Mouse (Mus musculus) C2C12 (cell line): ENCODE measurements around the gene Jak3.
"Not testable (repeated sequence)": the region's sequence is repeated elsewhere in the genome, so short reads cannot be mapped to it uniquely, and the experiment has no call there.

Experiments used
- CEBPB ChIP-seq: IDR thresholded peaks from one replicate; pipeline ENCODE4 v1.6.1; 2011; ENCODE audit warnings: low read depth, mild to moderate bottlenecking, control low read depth, moderate library complexity
- CTCF ChIP-seq: IDR thresholded peaks from one replicate; pipeline ENCODE4 v1.5.1; 2011; ENCODE audit not compliant: control insufficient read depth, insufficient read depth, insufficient read length
- FOSL1 ChIP-seq: IDR thresholded peaks from one replicate; pipeline ENCODE4 v1.8.0; 2011; ENCODE audit warnings: mild to moderate bottlenecking, low read length; ENCODE audit not compliant: poor library complexity, insufficient read depth, severe bottlenecking
- MAX ChIP-seq: IDR thresholded peaks from one replicate; pipeline ENCODE4 v1.6.1; 2011; ENCODE audit warnings: mild to moderate bottlenecking, control low read depth
- MYOD1 ChIP-seq: IDR thresholded peaks from one replicate; pipeline ENCODE4 v1.6.1; 2011; ENCODE audit warnings: low read depth; ENCODE audit not compliant: control insufficient read depth, insufficient read length

DNA sequence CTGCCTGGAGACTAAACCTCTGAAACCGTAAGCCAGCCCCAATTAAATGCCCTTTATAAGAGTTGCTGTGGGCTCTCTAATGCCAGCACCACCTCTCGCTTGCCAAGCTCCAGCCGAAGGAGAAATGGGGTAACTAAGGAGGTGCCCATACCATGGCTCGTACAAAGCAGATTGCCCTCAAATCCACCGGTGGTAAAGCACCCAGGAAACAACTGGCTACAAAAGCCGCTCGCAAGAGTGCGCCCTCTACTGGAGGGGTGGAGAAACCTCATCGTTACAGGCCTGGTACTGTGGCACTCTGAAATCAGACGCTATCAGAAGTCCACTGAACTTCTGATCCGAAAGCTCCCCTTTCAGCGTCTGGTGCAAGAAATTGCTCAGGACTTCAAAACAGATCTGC, 19.4 kb downstream of the Jak3 start:
- not testable (repeated sequence) for TF ChIP-seq CTCF, MYOD1, FOSL1, CEBPB, MAX
